ENCODE assay signal across 8 mouse cellular contexts in the genomic region with DNA sequence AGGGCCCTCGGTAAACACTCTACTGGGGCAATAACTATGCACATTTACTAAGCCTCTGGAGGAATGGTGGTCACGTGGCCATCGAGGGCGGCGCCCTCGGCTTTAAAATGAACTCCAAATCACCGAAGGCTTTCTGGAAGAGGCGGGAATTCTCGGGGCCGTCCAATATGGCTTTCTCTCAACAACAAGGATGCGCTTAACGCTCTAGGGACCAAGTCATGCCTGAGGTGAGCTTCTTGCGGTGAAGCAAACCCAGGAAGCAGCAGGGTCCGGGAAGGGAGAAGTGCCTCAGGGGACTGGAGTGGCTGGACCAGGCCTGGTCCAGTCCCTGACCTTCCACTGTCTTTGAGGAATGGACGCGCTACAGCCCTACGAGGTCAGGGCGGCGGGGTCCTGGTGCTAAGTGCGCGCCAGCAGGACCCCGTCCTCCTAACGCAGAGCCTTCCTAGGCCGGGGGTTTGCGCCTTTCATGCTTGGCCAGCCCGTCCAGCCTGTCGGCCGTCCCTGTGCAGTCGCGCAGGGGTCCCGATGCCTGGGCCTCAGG. TPM values are rescaled to one million over a fixed set of nuclear protein-coding genes. Genes with fewer than 3 reads are reported as not detected.
DNase-seq lines count a peak whose midpoint lies in the region; ATAC-seq lines count a peak whose summit lies in the region.

A gene (plus strand): TSS at position 134 of the 544 bp plus-strand sequence.

- intact Hi-C loops in heart, postnatal 36 days (cut with DNase I): loop anchor here (2.0 kb wide), 1 partner anchor 19 kb away; no protein-coding TSS in a partner anchor
- intact Hi-C loops in left cerebral cortex, postnatal 25 days (cut with DNase I): loop anchor here (2.0 kb wide), 2 partner anchors 19 to 27 kb away; no protein-coding TSS in a partner anchor

- H3K27ac ChIP-seq in forebrain, embryonic 14.5 days (ENCODE audit: low read depth, low read length): peak within 1 kb of the TSS; percentile 97
- H3K27ac ChIP-seq in midbrain, embryonic 15.5 days: peak within 1 kb of the TSS; percentile 93

- ATAC-seq in forebrain, embryonic 14.5 days: peak; percentile 16
- ATAC-seq in midbrain, embryonic 15.5 days (replicated peaks): no peak

- peak within 1 kb of the TSS; percentile 96 for H3K9ac ChIP-seq in forebrain, embryonic 14.5 days (ENCODE audit: low read length)
- peak within 1 kb of the TSS; percentile 46 for H3K9ac ChIP-seq in midbrain, embryonic 15.5 days

- 22% methylated on average over 31 of the region's 31 CpGs for WGBS in forebrain, embryonic 14.5 days
- WGBS in midbrain, embryonic 15.5 days: 18% methylated on average over 31 of the region's 31 CpGs

- peak within 1 kb of the TSS; percentile 79 for H3K4me3 ChIP-seq in forebrain, embryonic 14.5 days (ENCODE audit: low read depth, low read length)
- peak within 1 kb of the TSS; percentile 69 for H3K4me3 ChIP-seq in midbrain, embryonic 15.5 days

- peak within 1 kb of the TSS; percentile 87 for H3K4me2 ChIP-seq in forebrain, embryonic 14.5 days (ENCODE audit: low read length)
- H3K4me2 ChIP-seq in midbrain, embryonic 15.5 days: peak within 1 kb of the TSS; percentile 84

- H3K4me1 ChIP-seq in forebrain, embryonic 14.5 days (ENCODE audit: control insufficient read depth, insufficient read depth, low read length): peaks cover 25% of the 10 kb centered on the region
- H3K4me1 ChIP-seq in midbrain, embryonic 15.5 days: peaks cover 36% of the 10 kb centered on the region

- no peak for DNase-seq in frontal cortex, adult 2 months (ENCODE audit: extremely low spot score in 1 of 2, low spot score in 1 of 2)
- no peak for DNase-seq in frontal cortex, postnatal 36 days (ENCODE audit: low spot score in 2 of 2)
- DNase-seq in ZHBTc4 (ENCODE audit: low read depth, low spot score): peak; percentile 92
- DNase-seq in forebrain, embryonic 14.5 days (ENCODE audit: low spot score): peak; percentile 10
- DNase-seq in heart, postnatal 36 days: peak in 1 of 2 experiments; percentile 20
- no peak for DNase-seq in left cerebral cortex, postnatal 25 days (ENCODE audit: low spot score in 2 of 2)
- no peak for DNase-seq in cerebellum, postnatal 10 days

- H3K9me3 ChIP-seq in forebrain, embryonic 14.5 days (replicated peaks; ENCODE audit: control insufficient read depth, low read length): no peaks in the 10 kb centered on the region
- no peaks in the 10 kb centered on the region for H3K9me3 ChIP-seq in midbrain, embryonic 15.5 days

- no peaks in the 10 kb centered on the region for H3K27me3 ChIP-seq in forebrain, embryonic 14.5 days (replicated peaks; ENCODE audit: control insufficient read depth, insufficient read depth, low read length)
- no peaks in the 10 kb centered on the region for H3K27me3 ChIP-seq in midbrain, embryonic 15.5 days (replicated peaks)

- H3K36me3 ChIP-seq in forebrain, embryonic 14.5 days (ENCODE audit: control insufficient read depth, insufficient read depth, low read length): peaks cover 14% of the 10 kb centered on the region
- no peaks in the 10 kb centered on the region for H3K36me3 ChIP-seq in midbrain, embryonic 15.5 days (replicated peaks)

RNA-seq across cellular contexts. Expression of the gene that starts here (rescaled TPM):
- 38.3 and 41.3 TPM in 2 replicates for polyA plus RNA-seq in frontal cortex, adult 2 months (2012; rRNA removed)
- 52.3 and 61.1 TPM in 2 replicates for polyA plus RNA-seq in forebrain, embryonic 14.5 days (2014; fragmentation: Nextera tagmentation; extraction: Ambion mirVana)
- total RNA-seq in heart, postnatal 36 days (2021): 10 to 100 TPM; 57.8 to 62.0 TPM
- 100 to 1,000 TPM; 124 to 125 TPM for total RNA-seq in left cerebral cortex, postnatal 25 days (2021)
- polyA plus RNA-seq in midbrain, embryonic 15.5 days (2015; fragmentation: Nextera tagmentation; extraction: Ambion mirVana): 59.1 and 64.3 TPM in 2 replicates

Comparison
In these comparisons a context has a peak if more than half of its experiments do, and no peak if none do; other contexts are left out.
1. DNase-seq: peak in ZHBTc4 (single experiment) and forebrain, embryonic 14.5 days (single experiment); none in frontal cortex, adult 2 months (0 of 2), frontal cortex, postnatal 36 days (0 of 2), left cerebral cortex, postnatal 25 days (0 of 2) and cerebellum, postnatal 10 days (0 of 2).